Mouse (Mus musculus) stomach, postnatal 0 days (tissue): ENCODE results near the gene Zfp790.

Experiments used
- CTCF ChIP-seq: IDR thresholded peaks from 2 replicates; pipeline ENCODE4 v1.5.1; 2016; ENCODE audit warnings: antibody characterized with exemption, low read depth, mild to moderate bottlenecking, moderate library complexity
- EP300 ChIP-seq: optimal IDR thresholded peaks from 2 replicates; pipeline ENCODE3; 2016; ENCODE audit warnings: antibody characterized with exemption

DNA sequence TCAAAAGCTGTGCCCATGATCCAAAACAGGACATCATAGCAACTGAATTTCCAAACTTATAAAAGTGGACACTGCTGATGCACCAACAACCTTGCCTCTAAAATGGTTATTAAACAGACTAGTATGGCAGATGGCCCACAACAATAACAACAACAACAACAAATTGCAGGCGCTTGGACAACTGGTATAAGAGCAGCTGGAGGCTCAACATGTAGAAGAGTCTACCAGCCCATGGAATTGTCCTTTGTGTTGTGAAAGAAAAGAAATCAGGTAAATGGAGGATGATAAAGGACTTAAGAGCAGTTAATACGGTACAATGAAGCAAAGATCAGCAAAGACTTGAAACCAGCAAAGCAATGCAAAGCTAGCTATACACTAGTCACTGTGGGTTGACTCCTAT lies 1.5 kb upstream of the Zfp790 start:
- TF ChIP-seq CTCF (no peak), EP300 (no peak)
